Mouse (Mus musculus) heart, embryonic 14.5 days (tissue): Measurements from ENCODE around the gene Trim23. TPM values are rescaled to one million over a fixed set of nuclear protein-coding genes. Genes with fewer than 3 reads are reported as not detected.
"Not testable (repeated sequence)": the region's sequence is repeated elsewhere in the genome, so short reads cannot be mapped to it uniquely, and the experiment has no call there.

Experiments used
- ATAC-seq: fragments of 200-750 bp; cut with Nextera tagmentation; 2 replicates; pipeline ENCODE4 v1.8.0; 2017; ENCODE audit warnings: low read depth, moderate TSS enrichment; ENCODE audit not compliant: insufficient number of reproducible peaks, insufficient read depth, low FRiP score
- H3K27ac ChIP-seq, 2 experiments: fragments of 200-500 bp in 1 of 2; fragments of 300-500 bp in 1 of 2; sonication (generic) in 1 of 2; replicated peaks in 1 of 2; 2 replicates each; pipeline ENCODE4 v1.5.1; 2012 to 2014; ENCODE audit warnings: low read depth in 2 of 2, low read length in 2 of 2, control low read depth in 1 of 2, mild to moderate bottlenecking in 1 of 2, mixed read lengths in 1 of 2; ENCODE audit not compliant: control insufficient read depth in 1 of 2, insufficient read depth in 1 of 2
- H3K27me3 ChIP-seq: fragments of 300-500 bp; sonication (generic); 2 replicates; pipeline ENCODE4 v1.6.1; 2014; ENCODE audit warnings: mild to moderate bottlenecking, low read length, control low read depth; ENCODE audit not compliant: control insufficient read depth, insufficient read depth
- H3K36me3 ChIP-seq: fragments of 300-500 bp; sonication (generic); 2 replicates; pipeline ENCODE4 v1.6.1; 2014; ENCODE audit warnings: mild to moderate bottlenecking, control low read depth, low read length, mixed read lengths; ENCODE audit not compliant: control insufficient read depth, insufficient read depth
- H3K4me1 ChIP-seq, 2 experiments: fragments of 200-500 bp in 1 of 2; fragments of 300-500 bp in 1 of 2; sonication (generic) in 1 of 2; 2 replicates each; pipeline ENCODE4 v1.6.1; 2012 to 2014; ENCODE audit warnings: low read length in 2 of 2, control low read depth in 1 of 2, mixed read lengths in 1 of 2; ENCODE audit not compliant: control insufficient read depth in 2 of 2, insufficient read depth in 2 of 2
- H3K4me2 ChIP-seq: fragments of 300-500 bp; sonication (generic); 2 replicates; pipeline ENCODE4 v1.6.1; 2014; ENCODE audit warnings: mild to moderate bottlenecking, low read length
- H3K4me3 ChIP-seq, 2 experiments: fragments of 200-500 bp in 1 of 2; fragments of 300-500 bp in 1 of 2; sonication (generic) in 1 of 2; 2 replicates each; pipeline ENCODE4 v1.5.1; 2012 to 2014; ENCODE audit warnings: low read length in 2 of 2, mild to moderate bottlenecking in 2 of 2, control low read depth in 1 of 2, low read depth in 1 of 2, moderate library complexity in 1 of 2; ENCODE audit not compliant: control insufficient read depth in 1 of 2, insufficient read depth in 1 of 2
- H3K9ac ChIP-seq: fragments of 300-500 bp; sonication (generic); 2 replicates; pipeline ENCODE4 v1.6.1; 2014; ENCODE audit warnings: mild to moderate bottlenecking, low read length
- H3K9me3 ChIP-seq: fragments of 300-500 bp; sonication (generic); 2 replicates; pipeline ENCODE4 v1.6.1; 2016; ENCODE audit warnings: low read length, control low read depth; ENCODE audit not compliant: control insufficient read depth
- WGBS: fragments of 180-500 bp; shearing (Covaris S2); extraction: QIAGEN DNeasy Blood & Tissue Kit; methylation state at CpG from one replicate; pipeline ENCODE4 v1.1.7; 2014; 5-methylcytosine and 5-hydroxymethylcytosine counted together
- polyA plus RNA-seq: library from polyadenylated mRNA; unstranded; fragments of >200 nt; fragmentation: Nextera tagmentation; extraction: Ambion mirVana; gene quantifications from 2 replicates; pipeline ENCODE4 v1.2.1, GENCODE M21; 2014

The Trim23 gene
- polyA plus RNA-seq, 1 experiment from 2014 or later: 17.2 TPM

- no peak for ATAC-seq
- no peaks in the 10 kb centered on the region for H3K9me3 ChIP-seq
- no peak overlapping the region for H3K4me2 ChIP-seq
- peaks cover 65% of the 10 kb centered on the region for H3K36me3 ChIP-seq
- WGBS: 50% methylated on average over 4 of the region's 4 CpGs
- H3K9ac ChIP-seq: no peak overlapping the region
- no peak overlapping the region for H3K27ac ChIP-seq
- peaks cover 0 to 5% of the 10 kb centered on the region in 2 experiments; a peak in 1 of 4 replicates for H3K4me1 ChIP-seq
- H3K4me3 ChIP-seq: no peak overlapping the region
- H3K27me3 ChIP-seq: no peaks in the 10 kb centered on the region
These were observed 8.8 kb downstream of the Trim23 start for GRCm38 (mm10) chr13:104187357-104187756.

DNA sequence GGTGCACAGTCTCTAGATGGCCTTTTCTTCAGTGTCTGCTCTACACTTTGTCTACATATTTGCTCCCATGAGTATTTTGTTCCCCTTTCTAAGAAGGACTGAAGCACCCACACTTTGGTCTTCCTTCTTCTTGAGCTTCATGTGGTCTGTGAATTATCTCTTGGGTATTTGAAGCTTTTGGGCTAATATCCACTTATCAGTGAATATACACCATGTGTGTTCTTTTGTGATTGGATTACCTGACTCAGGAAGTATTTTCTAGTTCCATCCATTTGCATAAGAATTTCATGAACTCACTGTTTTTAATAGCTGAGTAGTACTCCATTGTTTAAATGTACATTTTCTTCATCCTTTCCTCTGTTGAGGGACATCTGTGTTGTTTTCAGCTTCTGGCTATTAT lies 17.3 kb downstream of the Trim23 start:
- H3K9me3 ChIP-seq, H3K9ac ChIP-seq, ATAC-seq, H3K27ac ChIP-seq, H3K4me2 ChIP-seq, H3K4me1 ChIP-seq, H3K4me3 ChIP-seq, H3K27me3 ChIP-seq: not testable (repeated sequence)
- H3K36me3 ChIP-seq: peaks cover 47% of the 10 kb centered on the region

DNA sequence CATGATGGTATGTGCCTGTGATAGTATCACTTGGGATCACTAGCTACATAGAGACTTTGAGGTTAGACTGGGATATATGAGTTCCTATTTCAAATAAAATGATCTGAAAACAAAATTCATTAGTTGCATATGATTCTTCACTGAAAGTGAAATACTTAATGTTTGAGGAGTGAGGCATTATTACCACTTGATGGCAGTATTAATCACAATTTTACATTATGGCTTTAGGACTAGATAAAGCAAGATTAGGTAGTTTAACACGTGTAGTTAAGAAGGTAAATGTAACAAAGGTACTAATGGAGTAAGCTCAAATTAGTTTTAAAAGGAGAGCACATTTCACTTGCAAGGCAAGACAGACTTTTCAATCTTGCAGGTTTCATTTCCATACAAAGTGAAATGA lies 25.7 kb downstream of the Trim23 start:
- no peak for ATAC-seq
- Histone ChIP-seq H3K4me3 (no peak overlapping the region), H3K4me1 (no peaks in the 10 kb centered on the region), H3K9me3 (no peaks in the 10 kb centered on the region), H3K9ac (no peak overlapping the region), H3K36me3 (peaks cover 65% of the 10 kb centered on the region), H3K4me2 (no peak overlapping the region), H3K27me3 (no peaks in the 10 kb centered on the region), H3K27ac (no peak overlapping the region)
- 57% methylated on average over 1 of the region's 1 CpGs for WGBS

GRCm38 (mm10) chr13:104227478-104227877 lies 48.9 kb downstream of the Trim23 start:
- no peak for ATAC-seq
- WGBS: 40% methylated on average over 3 of the region's 3 CpGs
- H3K9ac ChIP-seq: peak overlapping the region; percentile 83

DNA sequence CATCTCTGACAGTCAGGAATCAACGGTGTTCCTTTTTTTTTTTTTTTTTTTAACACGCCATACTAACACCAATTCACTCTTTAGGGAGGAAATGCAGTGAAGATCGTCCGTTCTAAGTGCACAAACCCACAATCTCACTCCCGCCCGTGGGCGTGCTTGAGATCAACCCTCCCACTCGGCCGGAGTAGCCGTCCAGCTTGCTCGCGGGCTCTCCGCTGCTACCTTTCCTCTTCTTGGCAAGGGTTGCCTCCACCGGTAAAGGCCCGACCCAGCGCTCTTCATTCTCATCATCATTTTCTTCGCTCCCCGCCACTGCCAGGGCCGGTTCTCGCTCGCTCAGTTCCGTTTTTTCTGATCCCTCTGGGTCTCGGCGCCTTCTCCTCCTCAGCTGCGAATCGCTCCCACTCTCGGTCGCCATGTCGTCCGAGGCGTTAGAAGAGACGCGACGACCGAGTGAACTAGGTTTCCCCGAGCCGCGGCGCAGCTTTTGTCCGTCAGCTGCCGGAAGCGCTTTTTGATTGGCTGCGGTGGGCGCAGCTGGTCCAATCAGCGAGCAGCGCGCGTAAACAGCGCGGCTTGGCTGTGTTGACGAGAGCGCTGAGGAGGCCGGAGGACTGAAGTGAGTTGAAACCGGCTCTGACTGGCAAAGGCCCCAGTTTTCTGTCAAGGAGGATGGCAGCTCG lies 49.9 kb downstream of the Trim23 start, which contains the start of the genes Cenpk and Ppwd1:
Gene Cenpk, plus strand, starts transcription at position 228 of the 683 bp plus-strand sequence.
Gene Ppwd1, minus strand, starts transcription at position 460 of the 683 bp plus-strand sequence.
- Histone ChIP-seq H3K4me1 (peaks cover 0 to 15% of the 10 kb centered on the region in 2 experiments; a peak in 3 of 4 replicates), H3K4me2 (peak within 1 kb of the TSS; percentile 76), H3K27me3 (no peaks in the 10 kb centered on the region), H3K27ac (peak within 1 kb of the TSS; percentile 87 to 98), H3K36me3 (peaks cover 18% of the 10 kb centered on the region), H3K9me3 (no peaks in the 10 kb centered on the region), H3K9ac (peak within 1 kb of the TSS; percentile 83), H3K4me3 (peak within 1 kb of the TSS; percentile 72 to 90)
- peak; percentile 96 for ATAC-seq
- WGBS: 1% methylated on average over 55 of the region's 55 CpGs

More at GRCm38 (mm10) chr13:104227478-104227877, 48.9 kb downstream of the Trim23 start:
- H3K27me3 ChIP-seq: no peaks in the 10 kb centered on the region
- peaks cover 19% of the 10 kb centered on the region; the same call in 1 of the 2 replicates for H3K36me3 ChIP-seq
- peaks cover 0 to 15% of the 10 kb centered on the region in 2 experiments; a peak in 3 of 4 replicates for H3K4me1 ChIP-seq
- H3K4me2 ChIP-seq: peak overlapping the region; percentile 76
- no peaks in the 10 kb centered on the region for H3K9me3 ChIP-seq
- no peak overlapping the region for H3K27ac ChIP-seq
- peak overlapping the region in 1 of 2 experiments; percentile 72; a peak in 3 of 4 replicates for H3K4me3 ChIP-seq

DNA sequence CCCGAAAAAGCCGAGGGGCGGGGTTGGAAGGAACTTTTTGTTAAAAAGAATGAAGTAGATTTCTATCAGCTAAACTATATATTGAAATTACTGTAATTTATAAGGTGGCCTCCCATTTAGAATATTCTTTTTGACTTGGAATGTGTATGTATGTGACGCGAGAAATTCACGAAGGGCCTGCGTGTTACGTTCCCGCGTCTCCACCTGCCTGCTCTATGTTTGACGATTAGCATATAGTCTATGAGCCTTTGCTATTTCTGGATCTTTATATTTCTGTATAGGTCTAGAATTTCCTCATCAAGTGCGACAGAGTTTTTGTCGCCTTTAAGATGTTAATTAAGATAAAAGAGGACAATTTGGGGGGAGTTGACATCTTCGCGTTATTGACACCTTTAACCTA lies 50.6 kb downstream of the Trim23 start:
- Histone ChIP-seq H3K27ac (peak overlapping the region; percentile 65 to 77), H3K27me3 (no peaks in the 10 kb centered on the region), H3K4me2 (peak overlapping the region; percentile 75), H3K36me3 (peaks cover 18% of the 10 kb centered on the region), H3K4me3 (peak overlapping the region; percentile 72 to 90), H3K9ac (peak overlapping the region; percentile 83), H3K4me1 (peaks cover 0 to 15% of the 10 kb centered on the region in 2 experiments; a peak in 3 of 4 replicates), H3K9me3 (no peaks in the 10 kb centered on the region)
- 5% methylated on average over 15 of the region's 15 CpGs for WGBS
- no peak for ATAC-seq
